Mouse (Mus musculus) brain, embryonic 14.5 days (tissue): ENCODE data around the gene Tead4.

Experiments
- CTCF ChIP-seq: fragments of 200-500 bp; IDR thresholded peaks from 2 replicates; pipeline ENCODE4 v1.5.1; 2012; ENCODE audit warnings: inconsistent platforms, mild to moderate bottlenecking, moderate library complexity, borderline replicate concordance; ENCODE audit not compliant: insufficient read depth, insufficient read length; ENCODE audit errors: extremely low read depth
- POLR2A ChIP-seq: fragments of 200-500 bp; IDR thresholded peaks from 2 replicates; pipeline ENCODE4 v1.6.1; 2012; ENCODE audit warnings: mild to moderate bottlenecking, inconsistent platforms, borderline replicate concordance; ENCODE audit not compliant: poor library complexity, insufficient read depth, insufficient read length, severe bottlenecking; ENCODE audit errors: extremely low read depth

DNA sequence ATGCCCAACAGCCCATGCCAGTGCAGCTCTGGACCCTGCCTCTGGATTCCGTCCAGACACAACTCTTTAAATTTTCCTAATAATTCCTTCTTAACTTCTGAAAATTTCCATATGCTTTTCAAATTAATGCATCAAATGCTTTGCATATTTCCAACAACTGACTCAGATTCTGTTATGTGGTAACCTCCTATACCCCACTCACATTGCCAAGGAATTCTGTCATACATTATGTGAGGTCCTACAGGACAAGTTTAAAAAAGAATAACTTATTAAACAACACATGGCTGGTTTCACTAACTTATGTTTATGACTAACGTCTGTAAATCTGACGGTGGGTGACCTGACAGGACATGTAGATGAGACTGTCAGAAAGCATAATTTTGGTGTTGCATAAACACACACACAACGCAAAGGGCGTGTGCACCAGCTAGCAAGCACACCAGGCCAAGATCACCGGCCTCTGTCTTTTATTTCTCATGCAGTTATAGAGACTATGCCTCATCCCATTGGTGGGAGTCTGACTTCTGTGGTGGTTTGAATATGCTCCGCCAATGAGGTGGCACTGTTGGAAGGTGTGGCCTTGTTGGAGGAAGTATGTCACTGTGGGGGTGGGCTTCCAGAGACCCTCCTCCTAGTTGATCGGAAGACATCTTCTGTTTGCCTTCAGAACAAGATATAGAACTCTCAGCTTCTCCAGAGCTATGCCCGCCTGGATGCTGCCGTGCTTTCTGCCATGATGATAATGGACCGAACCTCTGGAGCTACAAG is 41.5 kb upstream of the Tead4 start:
- no peak for TF ChIP-seq POLR2A
- TF ChIP-seq CTCF, result no peak
